31 mouse cellular contexts compared by ENCODE assay signal in the genomic region with DNA sequence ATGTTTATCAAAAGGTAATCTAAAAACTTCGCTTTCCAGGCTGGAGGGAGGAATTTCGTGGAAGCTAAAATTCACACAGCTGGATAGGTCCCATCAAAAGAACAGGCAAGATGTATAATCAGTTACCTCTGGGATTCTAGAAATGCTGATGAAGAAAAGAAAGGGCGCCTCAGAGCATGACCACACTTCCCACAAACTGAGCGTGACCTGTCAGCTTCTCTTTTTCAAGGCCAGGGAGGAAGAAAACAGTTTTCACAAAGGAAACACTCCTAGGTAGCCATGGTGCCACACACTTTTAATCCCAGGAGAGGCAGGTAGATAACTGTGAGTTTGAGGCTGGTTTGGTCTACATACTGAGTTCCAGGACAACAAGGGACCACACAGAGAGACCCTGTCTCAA. TPM values are rescaled to one million over a fixed set of nuclear protein-coding genes. Genes with fewer than 3 reads are reported as not detected.
DNase-seq lines count a peak whose midpoint lies in the region; ATAC-seq lines count a peak whose summit lies in the region.
"Had no signal": no experiment of that assay in that cellular context is flagged by ENCODE, and none has a peak within 500 bp of the region (broad histone marks: within the 10 kb centered on the region; RNA-seq: fewer than 3 reads in every experiment).

No protein-coding gene starts in this region.

- 0 out of 2 replicates have a peak, but pooled peaks cover 7% of the 10 kb centered on the region for H3K9me3 ChIP-seq in hindbrain, embryonic 14.5 days (ENCODE audit: control insufficient read depth, low read length)
- H3K9me3 ChIP-seq: G1E had no signal

- DNase-seq in testis, postnatal 10 days (ENCODE audit: low spot score): peak; percentile 7
- DNase-seq in testis, postnatal 14 days (ENCODE audit: low spot score): no peak
- DNase-seq in splenic B cell, adult 2 months (ENCODE audit: low read depth, low spot score): peak; percentile 34
- DNase-seq in right cerebral cortex, adult 2 months (ENCODE audit: low spot score in 2 of 2): no peak
- no peak for DNase-seq in hindbrain, embryonic 14.5 days (ENCODE audit: low spot score)
- no peak for DNase-seq in left cerebral cortex, adult 18-20 months (ENCODE audit: low spot score in 2 of 2)
- DNase-seq: adrenal gland, postnatal 14 days; cerebellum, adult 11 months; cerebellum, adult 2 months; cerebellum, adult 9-11 months; cerebellum, postnatal 36 days; gastrocnemius, postnatal 10 days; gastrocnemius, postnatal 36 days; heart, adult 18-20 months; heart, postnatal 14 days; heart, postnatal 4 days had no signal

- H3K36me3 ChIP-seq in splenic B cell, adult 2 months (ENCODE audit: control insufficient read depth, insufficient read depth, low read length, poor library complexity, severe bottlenecking): no peaks in the 10 kb centered on the region
- no peaks in the 10 kb centered on the region for H3K36me3 ChIP-seq in hindbrain, embryonic 14.5 days (replicated peaks; ENCODE audit: control insufficient read depth, insufficient read depth)
- H3K36me3 ChIP-seq: forebrain, embryonic 10.5 days; G1E; hindbrain, embryonic 12.5 days had no signal

- no peak overlapping the region for H3K9ac ChIP-seq in hindbrain, embryonic 14.5 days
- H3K9ac ChIP-seq: forebrain, embryonic 13.5 days; heart, embryonic 13.5 days; hindbrain, embryonic 12.5 days had no signal

- no peak overlapping the region for H3K4me3 ChIP-seq in hindbrain, embryonic 14.5 days (replicated peaks; ENCODE audit: low read length)
- H3K4me3 ChIP-seq: forebrain, embryonic 10.5 days; forebrain, embryonic 13.5 days; heart, embryonic 13.5 days; hindbrain, embryonic 12.5 days had no signal

- WGBS in hindbrain, embryonic 14.5 days: 62% methylated on average over 4 of the region's 4 CpGs

- H3K27ac ChIP-seq in hindbrain, embryonic 14.5 days: no peak overlapping the region
- H3K27ac ChIP-seq: forebrain, embryonic 10.5 days; forebrain, embryonic 13.5 days; heart, embryonic 13.5 days; hindbrain, embryonic 12.5 days had no signal

- no peaks in the 10 kb centered on the region for H3K4me1 ChIP-seq in hindbrain, embryonic 14.5 days (replicated peaks; ENCODE audit: control insufficient read depth, insufficient read depth, low read length)
- H3K4me1 ChIP-seq: forebrain, embryonic 13.5 days; heart, embryonic 13.5 days; hindbrain, embryonic 12.5 days had no signal

- H3K27me3 ChIP-seq in splenic B cell, adult 2 months (ENCODE audit: control insufficient read depth, insufficient read depth, low read length, poor library complexity, severe bottlenecking): no peaks in the 10 kb centered on the region
- H3K27me3 ChIP-seq in hindbrain, embryonic 14.5 days (ENCODE audit: control insufficient read depth, insufficient read depth, low read length): no peaks in the 10 kb centered on the region
- H3K27me3 ChIP-seq: forebrain, embryonic 13.5 days; heart, embryonic 13.5 days; hindbrain, embryonic 12.5 days; Patski had no signal

- H3K4me2 ChIP-seq in hindbrain, embryonic 14.5 days (replicated peaks): no peak overlapping the region
- H3K4me2 ChIP-seq: forebrain, embryonic 13.5 days; heart, embryonic 13.5 days; hindbrain, embryonic 12.5 days had no signal

- ATAC-seq in common myeloid progenitor, adult 5-6 weeks (replicated peaks; ENCODE audit: low read depth, poor library complexity, severe bottlenecking): peak; percentile 51
- peak; percentile 75 for ATAC-seq in megakaryocyte, adult 5-6 weeks (ENCODE audit: poor library complexity, severe bottlenecking)
- ATAC-seq in hindbrain, embryonic 14.5 days (ENCODE audit: low FRiP score): no peak
- ATAC-seq: forebrain, embryonic 13.5 days; forebrain, embryonic 16.5 days; hindbrain, embryonic 16.5 days; Patski had no signal

RNA-seq across cellular contexts. Expression of gene Slc35d2, which starts 8.4 kb away (rescaled TPM):
- 4.6 and 6.5 TPM in 2 replicates for total RNA-seq in common myeloid progenitor, adult 5-6 weeks (2017)
- 11.2 and 16.0 TPM in 2 replicates for total RNA-seq in megakaryocyte, adult 5-6 weeks (2015)
- total RNA-seq in megakaryocyte, adult 5-6 weeks (2017): 18.1 and 18.4 TPM in 2 replicates
- 1.2 and 1.7 TPM in 2 replicates for polyA plus RNA-seq in hindbrain, embryonic 14.5 days (2014; fragmentation: Nextera tagmentation; extraction: Ambion mirVana)
- total RNA-seq in left cerebral cortex, adult 18-20 months (2021): 1 to 10 TPM in 1 of 2 experiments, under 1 TPM in 1; 0.77 to 1.3 TPM
- polyA plus RNA-seq: G1E had no signal

RNA-seq across cellular contexts. Expression of gene Hsd17b3, which starts 31.7 kb away (rescaled TPM):
- total RNA-seq in common myeloid progenitor, adult 5-6 weeks (2017): not detected in 2 replicates
- not detected in 2 replicates for total RNA-seq in megakaryocyte, adult 5-6 weeks (2015)
- total RNA-seq in megakaryocyte, adult 5-6 weeks (2017): not detected in 2 replicates
- not detected in 2 replicates for polyA plus RNA-seq in hindbrain, embryonic 14.5 days (2014; fragmentation: Nextera tagmentation; extraction: Ambion mirVana)
- not detected for total RNA-seq in left cerebral cortex, adult 18-20 months (2021)
- total RNA-seq: adrenal gland, postnatal 14 days; adrenal gland, postnatal 4 days; gastrocnemius, adult 18-20 months; gastrocnemius, postnatal 10 days; gastrocnemius, postnatal 36 days; heart, adult 18-20 months; heart, postnatal 14 days; heart, postnatal 4 days had no signal
- polyA plus RNA-seq: cerebellum, adult 2 months; embryonic facial prominence, embryonic 11.5 days; embryonic facial prominence, embryonic 14.5 days; forebrain, embryonic 13.5 days; forebrain, embryonic 16.5 days; G1E; heart, embryonic 13.5 days; heart, embryonic 16.5 days; hindbrain, embryonic 12.5 days; hindbrain, embryonic 16.5 days; Patski had no signal

RNA-seq across cellular contexts. Expression of gene Zfp367, which starts 32.2 kb away (rescaled TPM):
- 65.3 and 71.5 TPM in 2 replicates for total RNA-seq in common myeloid progenitor, adult 5-6 weeks (2017)
- total RNA-seq in megakaryocyte, adult 5-6 weeks (2015): 26.4 and 34.6 TPM in 2 replicates
- 38.7 and 48.5 TPM in 2 replicates for total RNA-seq in megakaryocyte, adult 5-6 weeks (2017)
- 5.8 and 8.0 TPM in 2 replicates for polyA plus RNA-seq in hindbrain, embryonic 14.5 days (2014; fragmentation: Nextera tagmentation; extraction: Ambion mirVana)
- 10 to 100 TPM; 26.6 to 33.5 TPM for total RNA-seq in left cerebral cortex, adult 18-20 months (2021)

RNA-seq across cellular contexts. Expression of gene Habp4, which starts 40.9 kb away (rescaled TPM):
- 3.3 and 3.5 TPM in 2 replicates for total RNA-seq in common myeloid progenitor, adult 5-6 weeks (2017)
- total RNA-seq in megakaryocyte, adult 5-6 weeks (2015): 6.2 and 7.2 TPM in 2 replicates
- 5.0 and 6.5 TPM in 2 replicates for total RNA-seq in megakaryocyte, adult 5-6 weeks (2017)
- polyA plus RNA-seq in hindbrain, embryonic 14.5 days (2014; fragmentation: Nextera tagmentation; extraction: Ambion mirVana): 52.4 and 65.2 TPM in 2 replicates
- total RNA-seq in left cerebral cortex, adult 18-20 months (2021): 100 to 1,000 TPM; 216 to 221 TPM

Comparison
In these comparisons a context has a peak if more than half of its experiments do, and no peak if none do; other contexts are left out.
1. DNase-seq: peak in testis, postnatal 10 days (single experiment) and splenic B cell, adult 2 months (single experiment); none in testis, postnatal 14 days (single experiment), right cerebral cortex, adult 2 months (0 of 2), hindbrain, embryonic 14.5 days (single experiment) and left cerebral cortex, adult 18-20 months (0 of 2).